Mouse (Mus musculus) left cerebral cortex, postnatal 14 days (tissue): ENCODE data around the gene Csnk2a1. TPM values are rescaled to one million over a fixed set of nuclear protein-coding genes. Genes with fewer than 3 reads are reported as not detected.

Experiments
- DNase-seq, 2 experiments: peaks; one replicate each; pipeline ENCODE4 v3.0.0; 2021 to 2022; ENCODE audit warnings: low spot score in 2 of 2, mixed read lengths in 1 of 2
- intact Hi-C: fragments of 180-260 bp; cut with DNase I; formaldehyde crosslinking; loops from one replicate; pipeline ENCODE4 v1.15.1; 2025
- total RNA-seq, 2 experiments: library from RNA; stranded (reverse); gene quantifications; 2 replicates each; pipeline ENCODE4 v1.2.3; 2021

Gene Csnk2a1
- total RNA-seq, 2 experiments from 2014 or later, result 107 TPM

GRCm38 (mm10) chr2:152312996-152313395 lies 86.4 kb downstream of the Csnk2a1 start:
- intact Hi-C loops, result no loop called here
- DNase-seq, result no peak

GRCm38 (mm10) chr2:152313926-152314325 lies 87.3 kb downstream of the Csnk2a1 start:
- DNase-seq, result no peak
- intact Hi-C loops, result no loop called here

DNA sequence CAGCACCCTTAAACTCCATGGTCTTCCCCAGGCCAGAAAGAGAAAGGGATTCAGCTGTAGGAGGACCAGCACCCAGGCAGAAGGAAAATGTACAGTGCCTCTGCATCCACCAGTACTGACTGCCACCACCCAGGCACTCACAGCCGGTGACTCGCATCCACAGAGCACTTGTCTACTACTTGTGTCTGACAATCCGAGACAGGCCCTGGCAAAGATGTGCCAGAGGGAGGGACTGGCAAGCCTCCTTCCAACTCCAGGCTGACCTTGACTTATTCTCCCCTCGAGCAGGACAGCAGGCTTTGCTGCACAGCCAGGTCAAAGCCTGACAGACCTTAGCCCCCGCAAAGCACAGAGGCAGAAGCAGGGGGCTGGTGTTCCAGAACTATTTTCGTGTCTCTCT lies 90.4 kb downstream of the Csnk2a1 start:
- intact Hi-C loops, result no loop called here

GRCm38 (mm10) chr2:152321558-152321957 lies 94.9 kb downstream of the Csnk2a1 start:
- intact Hi-C loops, result no loop called here
- no peak for DNase-seq

More for the DNA sequence above, 90.4 kb downstream of the Csnk2a1 start:
- DNase-seq, result no peak

GRCm38 (mm10) chr2:152322198-152322597 lies 95.6 kb downstream of the Csnk2a1 start:
- intact Hi-C loops, result no loop called here
- DNase-seq, result no peak

- intact Hi-C loops, result no loop called here
- DNase-seq, result no peak
These were observed 97.3 kb downstream of the Csnk2a1 start for GRCm38 (mm10) chr2:152323971-152324370.

GRCm38 (mm10) chr2:152324842-152325241 lies 98.2 kb downstream of the Csnk2a1 start:
- intact Hi-C loops, result no loop called here
- DNase-seq, result no peak

- intact Hi-C loops, result no loop called here
- DNase-seq, result no peak
These were observed 99.5 kb downstream of the Csnk2a1 start for GRCm38 (mm10) chr2:152326157-152326556.

GRCm38 (mm10) chr2:152326654-152327053 lies 100.0 kb downstream of the Csnk2a1 start:
- no peak for DNase-seq
- intact Hi-C loops, result no loop called here

- no peak for DNase-seq
- intact Hi-C loops, result no loop called here
These were observed 101.3 kb downstream of the Csnk2a1 start for GRCm38 (mm10) chr2:152327980-152328379.

DNA sequence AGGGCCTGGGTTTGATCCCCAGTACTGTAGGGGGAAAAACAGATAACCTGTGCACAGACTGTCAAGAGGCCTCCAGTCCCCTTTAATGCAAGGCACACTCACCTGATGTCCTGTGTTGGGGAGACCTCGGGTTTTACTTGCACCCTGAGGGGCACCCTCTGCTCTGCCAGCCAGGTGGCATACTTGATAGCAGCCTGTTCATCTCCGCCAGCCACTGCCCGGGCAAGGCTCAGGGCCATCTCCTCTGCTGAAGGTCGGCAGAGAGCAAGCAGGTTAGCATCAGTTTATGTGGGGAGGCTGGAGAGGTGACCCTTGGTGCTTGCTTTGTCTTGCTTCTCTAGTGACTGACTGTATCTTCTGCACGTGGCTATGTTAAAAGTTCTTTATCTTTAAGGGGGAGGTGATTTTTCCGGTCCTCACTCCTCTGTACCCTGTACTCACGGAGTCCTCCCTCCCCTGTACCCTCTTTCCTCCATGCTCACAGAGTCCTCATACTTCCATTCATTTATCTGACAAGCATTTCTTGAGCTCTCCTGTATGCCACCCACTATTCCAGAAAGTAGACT lies 104.3 kb downstream of the Csnk2a1 start:
- intact Hi-C loops, result no loop called here
- DNase-seq, result no peak

Other genes starting within 250 kb of the Csnk2a1 start
- 1 to 10 TPM; 5.0 to 6.8 TPM for gene Fam110a, start 246.6 kb upstream of the Csnk2a1 start, total RNA-seq
- 1 to 10 TPM; 3.8 to 3.9 TPM for gene Slc52a3, start 230.3 kb upstream of the Csnk2a1 start, total RNA-seq
- 1 to 10 TPM; 9.0 to 9.1 TPM for gene Scrt2, start 145.3 kb upstream of the Csnk2a1 start, total RNA-seq
- 10 to 100 TPM; 58.4 to 62.4 TPM for gene Srxn1, start 121.3 kb upstream of the Csnk2a1 start, total RNA-seq
- gene Tcf15, start 83.3 kb upstream of the Csnk2a1 start, total RNA-seq, result 1 to 10 TPM in 1 of 2 experiments, under 1 TPM in 1; 0.75 to 1.2 TPM
- 10 to 100 TPM; 50.1 to 54.8 TPM for gene Tbc1d20, start 67.0 kb downstream of the Csnk2a1 start, total RNA-seq
- 100 to 1,000 TPM; 107 to 116 TPM for gene Rbck1, start 105.8 kb downstream of the Csnk2a1 start, total RNA-seq
- under 1 TPM; 0.34 to 0.99 TPM for gene Trib3, start 117.2 kb downstream of the Csnk2a1 start, total RNA-seq
- 10 to 100 TPM; 38.3 to 57.6 TPM for gene Nrsn2, start 149.8 kb downstream of the Csnk2a1 start, total RNA-seq
- gene Sox12, start 171.2 kb downstream of the Csnk2a1 start, total RNA-seq, result 10 to 100 TPM; 17.9 to 22.0 TPM
- 10 to 100 TPM in 1 of 2 experiments, 1 to 10 TPM in 1; 8.7 to 11.9 TPM for gene Zcchc3, start 188.2 kb downstream of the Csnk2a1 start, total RNA-seq
- gene 6820408C15Rik, start 188.7 kb downstream of the Csnk2a1 start, total RNA-seq, result 1 to 10 TPM; 3.1 to 3.3 TPM
- gene Defb23, start 237.8 kb downstream of the Csnk2a1 start, total RNA-seq, result not detected